Mouse (Mus musculus) WW6 (cell line): ENCODE results near the gene Etl4.
A peak's percentile ranks its signal among the peaks of the same experiment; 100 is the strongest.
"Not testable (repeated sequence)": the region's sequence is repeated elsewhere in the genome, so short reads cannot be mapped to it uniquely, and the experiment has no call there.

Source experiments
- DNase-seq: peaks from one replicate; pipeline ENCODE4 v3.0.0-alpha.2; 2013; ENCODE audit warnings: low read depth, low spot score

Etl4 gene

GRCm38 (mm10) chr2:20167073-20167472, 257.5 kb downstream of the Etl4 start:
- no peak for DNase-seq

- DNase-seq: no peak
These were observed 258.0 kb downstream of the Etl4 start for GRCm38 (mm10) chr2:20167566-20167965.

GRCm38 (mm10) chr2:20168156-20168555, 258.6 kb downstream of the Etl4 start:
- no peak for DNase-seq

GRCm38 (mm10) chr2:20176456-20177184, 267.0 kb downstream of the Etl4 start:
- not testable (repeated sequence) for DNase-seq

- DNase-seq: not testable (repeated sequence)
These were observed 267.7 kb downstream of the Etl4 start for GRCm38 (mm10) chr2:20177236-20177635.

- not testable (repeated sequence) for DNase-seq
These were observed 271.0 kb downstream of the Etl4 start for GRCm38 (mm10) chr2:20180561-20180960.

- not testable (repeated sequence) for DNase-seq
These were observed 277.6 kb downstream of the Etl4 start for GRCm38 (mm10) chr2:20187223-20187622.

GRCm38 (mm10) chr2:20203011-20203410, 293.4 kb downstream of the Etl4 start:
- DNase-seq: no peak

GRCm38 (mm10) chr2:20206647-20207046, 297.1 kb downstream of the Etl4 start:
- DNase-seq: no peak

- DNase-seq: no peak
These were observed 299.2 kb downstream of the Etl4 start for GRCm38 (mm10) chr2:20208683-20209194.

- peak; percentile 56 for DNase-seq
These were observed 299.8 kb downstream of the Etl4 start for GRCm38 (mm10) chr2:20209359-20209758.

GRCm38 (mm10) chr2:20216275-20216674, 306.7 kb downstream of the Etl4 start:
- no peak for DNase-seq

- DNase-seq: no peak
These were observed 307.3 kb downstream of the Etl4 start for GRCm38 (mm10) chr2:20216686-20217437.

GRCm38 (mm10) chr2:20231371-20231770, 321.8 kb downstream of the Etl4 start:
- no peak for DNase-seq

- DNase-seq: no peak
These were observed 338.6 kb downstream of the Etl4 start for GRCm38 (mm10) chr2:20248043-20248664.

GRCm38 (mm10) chr2:20249403-20249802, 339.8 kb downstream of the Etl4 start:
- no peak for DNase-seq

- no peak for DNase-seq
These were observed 366.5 kb downstream of the Etl4 start for GRCm38 (mm10) chr2:20276124-20276523.

GRCm38 (mm10) chr2:20281903-20282302, 372.3 kb downstream of the Etl4 start:
- no peak for DNase-seq

- DNase-seq: no peak
These were observed 374.8 kb downstream of the Etl4 start for GRCm38 (mm10) chr2:20284425-20284824.

- DNase-seq: no peak
These were observed 381.6 kb downstream of the Etl4 start for GRCm38 (mm10) chr2:20290982-20291740.

- no peak for DNase-seq
These were observed 382.1 kb downstream of the Etl4 start for GRCm38 (mm10) chr2:20291741-20292110.

- DNase-seq: no peak
These were observed 383.8 kb downstream of the Etl4 start for GRCm38 (mm10) chr2:20293336-20293735.
